Mouse (Mus musculus) telencephalon, adult 2 months (tissue): Measurements from ENCODE around the gene Hkdc1.
A peak's percentile ranks its signal among the peaks of the same experiment; 100 is the strongest.
"Not testable (repeated sequence)": the region's sequence is repeated elsewhere in the genome, so short reads cannot be mapped to it uniquely, and the experiment has no call there.

Experiments used
- DNase-seq: peaks from one replicate; pipeline ENCODE4 v3.0.0-alpha.2; 2011; ENCODE audit warnings: low read depth, low spot score

Gene Hkdc1

GRCm38 (mm10) chr10:62422255-62422654, at the start of gene Hkdc1:
TSS of gene Hkdc1 (minus strand) at chr10:62422491.
- no peak for DNase-seq

DNA sequence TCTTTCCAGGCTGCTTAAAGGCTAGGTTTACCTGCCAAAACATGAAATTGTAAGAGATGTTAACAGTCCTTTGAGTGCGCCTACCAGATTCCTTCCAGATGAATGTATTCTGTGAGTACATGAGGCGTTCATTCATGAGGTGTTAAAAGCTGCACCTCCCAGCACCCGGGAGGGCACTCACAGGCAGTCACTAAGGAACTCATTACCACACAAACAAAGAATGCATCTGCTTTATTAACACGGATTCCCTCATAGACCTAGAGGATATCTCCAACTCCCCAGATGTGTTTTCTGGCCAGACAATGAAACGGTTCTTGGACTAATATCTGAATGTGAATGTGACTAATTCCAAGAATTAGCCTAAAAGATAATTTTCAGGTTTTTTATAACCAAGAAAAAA, 48.8 kb upstream of the Hkdc1 start:
- no peak for DNase-seq

DNA sequence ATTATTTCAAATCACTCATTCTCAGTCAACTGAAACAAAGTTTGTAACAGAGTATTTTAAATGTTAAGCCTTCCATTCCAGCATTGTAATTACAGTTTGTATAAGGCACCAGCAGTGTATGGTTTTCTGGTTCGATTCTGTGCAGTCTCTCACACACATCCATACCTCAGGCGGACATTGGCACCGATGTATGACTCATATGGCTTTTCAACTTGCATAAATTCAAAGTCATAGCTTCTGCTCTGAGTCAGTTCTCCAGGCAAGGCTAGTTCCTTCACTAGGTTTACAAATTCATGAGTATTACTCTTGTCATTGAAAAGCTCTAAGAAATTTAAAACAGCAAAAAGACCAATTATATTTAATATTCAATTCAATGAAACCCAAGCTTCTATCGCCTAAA, 47.4 kb upstream of the Hkdc1 start:
- no peak for DNase-seq

DNA sequence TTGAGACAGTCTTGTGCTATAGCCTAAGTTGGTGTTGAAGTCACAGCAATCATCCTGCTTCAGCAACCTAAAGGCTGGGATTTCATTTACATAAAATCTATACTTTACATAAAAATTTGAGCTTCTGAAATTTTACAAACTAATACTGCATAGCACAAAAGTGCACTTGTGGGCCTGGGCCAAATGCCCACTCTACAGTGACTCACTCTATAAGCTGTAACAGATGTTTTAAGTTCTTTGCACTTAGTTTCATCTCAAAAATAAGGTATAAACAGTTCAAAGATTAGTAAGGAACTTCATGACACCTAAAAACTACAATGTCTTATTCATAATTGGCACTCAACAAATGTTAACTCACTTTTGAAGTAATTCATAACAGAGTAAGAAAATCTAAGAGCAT, 39.0 kb upstream of the Hkdc1 start:
- no peak for DNase-seq

DNA sequence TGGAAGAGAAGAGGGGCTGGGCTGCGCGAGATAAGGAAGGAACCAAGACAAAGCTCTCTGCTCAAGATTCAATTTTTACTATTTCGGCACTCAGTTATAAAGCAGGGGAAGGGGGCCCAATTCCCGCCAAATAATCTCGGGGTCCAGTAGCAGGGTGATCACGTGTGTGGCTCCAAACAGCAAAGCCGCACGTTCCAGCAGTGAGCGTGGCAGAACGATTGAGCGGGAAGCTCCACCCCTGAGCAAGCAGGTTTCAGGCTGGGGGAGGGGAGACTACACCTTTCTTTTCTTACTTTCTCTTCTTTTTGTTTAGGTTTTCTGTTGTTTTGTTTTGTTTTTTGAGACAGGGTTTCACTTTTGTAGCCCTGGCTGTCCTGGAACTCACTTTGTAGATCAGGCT, 29.7 kb upstream of the Hkdc1 start:
- not testable (repeated sequence) for DNase-seq

DNA sequence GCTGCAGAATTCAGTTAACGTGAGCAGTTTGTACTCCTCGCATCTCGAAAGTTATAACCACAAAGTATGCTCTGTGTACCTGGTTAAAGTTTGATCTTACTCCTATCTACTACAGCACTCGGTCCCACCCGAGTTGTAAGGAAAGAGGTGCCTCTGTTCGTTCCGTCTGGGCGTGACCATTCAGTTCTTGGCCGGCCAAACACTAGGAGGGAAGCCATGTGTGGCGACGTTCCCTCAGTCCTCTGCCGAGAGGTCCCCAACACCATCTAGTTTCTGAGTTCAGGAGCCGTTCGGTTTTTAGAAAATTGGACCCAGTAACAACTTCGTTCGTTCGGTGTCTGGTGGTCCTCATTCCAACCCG, 28.0 kb upstream of the Hkdc1 start:
- no peak for DNase-seq

GRCm38 (mm10) chr10:62449364-62450279, 27.3 kb upstream of the Hkdc1 start, which contains the start of the genes 4930507D05Rik and Supv3l1:
TSS of gene 4930507D05Rik (plus strand) at chr10:62449489.
TSS of gene Supv3l1 (minus strand) at chr10:62449738.
- peak; percentile 98 for DNase-seq

- no peak for DNase-seq
These were observed 8.1 kb upstream of the Hkdc1 start for GRCm38 (mm10) chr10:62430427-62430826.

- no peak for DNase-seq
These were observed 3.0 kb upstream of the Hkdc1 start for GRCm38 (mm10) chr10:62425081-62425871.

DNA sequence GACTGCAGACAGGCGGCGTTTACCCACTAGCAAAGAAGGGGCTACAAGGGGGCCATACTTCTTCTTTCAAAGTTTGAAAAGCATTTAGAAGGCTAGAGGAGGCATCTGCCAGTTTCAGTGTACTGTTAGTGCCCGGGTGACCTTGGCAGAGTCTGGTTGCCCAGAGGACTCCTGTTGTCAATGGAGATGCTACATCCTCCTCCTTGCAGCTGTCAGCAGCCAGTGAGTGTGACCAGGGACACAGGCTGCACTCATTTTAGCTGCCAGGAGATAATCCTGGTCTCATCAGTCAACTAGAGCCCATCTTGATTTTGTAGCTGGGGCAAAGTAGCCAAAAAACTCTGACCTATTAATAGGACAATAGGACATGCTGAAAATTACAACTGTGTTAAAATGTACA, 1.2 kb downstream of the Hkdc1 start:
- DNase-seq: no peak

DNA sequence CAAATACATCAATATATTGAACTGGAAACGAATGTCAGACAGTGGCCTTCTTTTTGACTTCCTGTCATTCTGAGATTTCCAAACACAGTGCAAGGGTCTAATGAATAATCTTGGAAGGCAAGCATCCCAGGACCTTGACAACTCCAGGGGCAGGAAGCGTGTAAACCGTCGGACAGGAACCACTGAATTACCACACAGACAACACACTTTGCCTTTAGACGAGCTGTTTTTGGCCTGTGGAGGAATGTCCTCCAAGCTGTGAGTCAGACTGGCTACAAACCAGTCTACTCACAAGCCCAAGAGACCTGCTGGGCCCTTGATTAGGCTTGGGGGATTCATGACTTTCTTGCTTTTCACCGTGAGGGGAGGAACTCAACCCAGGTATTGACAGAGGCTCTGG, 1.9 kb downstream of the Hkdc1 start:
- no peak for DNase-seq

- DNase-seq: no peak
These were observed 2.9 kb downstream of the Hkdc1 start for GRCm38 (mm10) chr10:62419422-62419821.

DNA sequence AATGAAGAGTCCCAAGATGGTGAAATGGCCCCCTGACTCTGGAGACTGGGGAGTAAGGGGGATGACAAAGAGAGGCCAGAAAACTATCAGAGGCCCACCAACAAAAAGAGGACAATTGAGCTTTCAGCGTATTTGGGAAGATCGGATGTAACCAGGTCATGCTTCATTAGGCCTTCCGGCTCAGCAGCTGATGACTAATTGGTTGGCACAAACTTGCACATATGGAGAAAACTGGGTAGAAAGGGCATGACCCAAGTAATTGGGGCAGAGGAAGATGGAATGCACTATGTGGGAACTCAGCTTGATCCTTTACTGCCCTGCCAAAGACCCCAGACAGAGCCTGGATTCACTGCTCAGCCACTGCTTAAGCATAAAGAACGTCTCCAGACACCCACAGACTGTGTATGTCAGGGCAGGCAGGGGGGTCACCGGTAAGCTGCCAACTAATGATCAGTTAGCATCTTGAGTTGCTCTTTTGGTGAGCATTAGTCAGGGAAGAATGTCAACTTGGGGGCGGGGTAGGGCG, 3.4 kb downstream of the Hkdc1 start:
- no peak for DNase-seq

- no peak for DNase-seq
These were observed 8.7 kb downstream of the Hkdc1 start for GRCm38 (mm10) chr10:62413606-62413982.

DNA sequence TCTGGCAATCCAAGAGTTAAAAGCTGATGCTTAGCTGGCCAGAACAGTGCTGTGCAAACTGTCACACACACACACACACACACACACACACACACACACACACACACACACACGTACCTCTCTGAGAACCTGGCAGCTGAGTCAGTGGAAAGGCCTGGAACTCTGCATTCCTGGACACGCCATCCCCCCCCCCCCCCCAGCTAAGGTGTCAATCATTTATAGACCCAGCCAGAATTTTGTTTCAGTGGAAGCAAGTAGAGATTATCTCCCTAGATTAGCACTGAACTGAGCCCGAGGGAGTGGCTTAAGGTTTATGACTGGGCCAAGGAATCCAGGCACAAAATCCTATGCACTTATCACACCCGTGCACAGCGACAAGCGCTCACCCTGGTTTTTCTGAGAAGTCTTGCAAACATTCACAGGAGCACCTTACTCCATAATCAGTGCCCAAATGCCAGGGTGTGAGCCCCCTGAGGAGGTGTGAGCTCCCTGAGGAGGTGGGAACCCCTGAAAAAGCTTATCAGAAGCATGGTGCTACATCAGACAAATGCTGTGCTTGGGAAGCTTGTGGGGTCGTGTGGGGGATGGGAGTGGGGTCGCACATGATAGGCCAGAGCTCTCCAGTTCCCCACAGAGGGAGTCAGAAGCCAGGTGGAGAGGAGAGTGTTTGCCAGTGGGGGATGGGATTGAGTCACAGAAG, 9.2 kb downstream of the Hkdc1 start:
- DNase-seq: no peak

DNA sequence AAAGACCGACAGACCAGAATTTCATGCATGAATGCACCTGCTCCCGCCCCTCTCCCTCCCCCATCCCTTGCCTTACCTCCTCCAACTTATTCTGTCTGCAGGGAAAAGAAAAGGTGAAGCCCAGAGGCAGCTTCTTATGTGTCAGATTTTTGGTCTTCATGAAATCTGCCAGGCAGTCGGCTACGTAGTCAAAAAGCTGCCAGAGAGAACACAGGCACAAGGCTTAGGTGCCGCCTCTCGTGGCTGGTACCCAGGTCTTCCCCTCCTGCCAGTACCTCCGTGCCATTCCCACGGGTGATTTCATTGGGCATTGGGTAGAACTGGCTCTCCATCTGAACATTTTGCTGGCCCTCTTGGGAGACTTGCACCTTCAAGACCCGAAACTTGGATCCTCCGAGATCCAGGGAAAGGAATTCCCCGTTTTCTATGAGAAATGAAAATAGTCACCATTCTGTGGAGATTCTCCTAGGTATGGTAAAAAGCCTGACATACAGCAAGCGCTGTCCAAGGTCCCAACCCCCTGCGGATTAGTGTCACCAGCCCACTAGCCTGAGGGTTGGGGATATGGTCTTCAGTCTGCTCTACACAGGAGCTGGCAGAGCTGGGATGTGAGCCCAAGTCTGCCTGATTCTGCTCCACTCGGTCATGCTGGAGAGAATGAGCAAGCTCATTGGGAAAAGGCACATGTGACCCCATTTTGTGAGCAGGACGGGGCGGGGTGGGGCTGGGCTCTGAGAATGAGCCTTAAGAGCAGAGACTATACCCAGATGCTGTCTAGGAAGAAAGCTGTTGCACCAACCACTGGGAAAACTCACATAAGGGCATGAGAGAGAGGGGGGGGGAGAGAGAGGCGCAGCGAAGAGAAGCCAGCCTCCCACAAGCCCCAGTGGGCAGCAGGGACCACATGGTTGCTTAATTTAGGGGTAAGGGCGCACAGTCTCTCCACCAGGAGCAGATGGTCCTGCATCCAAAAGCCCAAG, 10.6 kb downstream of the Hkdc1 start:
- DNase-seq: peak; percentile 67

- DNase-seq: peak; percentile 41
These were observed 11.3 kb downstream of the Hkdc1 start for GRCm38 (mm10) chr10:62410943-62411342.

DNA sequence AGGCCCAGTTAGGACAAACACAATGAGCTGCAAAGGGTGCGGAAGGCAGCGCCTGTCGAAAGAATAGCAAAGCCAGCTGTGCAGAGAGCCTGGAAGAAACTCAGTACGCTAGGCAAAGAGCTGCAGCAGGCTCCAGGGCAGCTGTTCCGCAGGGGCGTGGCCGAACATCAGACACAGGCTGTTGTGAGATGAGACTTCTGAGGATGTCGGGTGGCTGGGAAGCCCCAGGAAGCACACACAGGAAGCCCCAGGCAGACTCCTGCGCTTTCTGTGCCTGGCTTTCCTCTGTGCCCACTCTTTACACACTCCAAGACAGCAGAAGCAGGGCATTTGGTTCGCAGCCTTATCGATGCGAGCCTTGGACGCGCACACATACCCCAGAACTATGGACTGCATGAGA, 17.4 kb downstream of the Hkdc1 start:
- no peak for DNase-seq

GRCm38 (mm10) chr10:62401641-62402111, 20.6 kb downstream of the Hkdc1 start:
- DNase-seq: no peak

GRCm38 (mm10) chr10:62383011-62383410, 39.3 kb downstream of the Hkdc1 start:
- DNase-seq: no peak
